Mouse (Mus musculus) megakaryocyte-erythroid progenitor cell, adult 5 weeks (primary cell): ENCODE measurements around the gene Commd9. TPM values are rescaled to one million over a fixed set of nuclear protein-coding genes. Genes with fewer than 3 reads are reported as not detected.

Experiments used
- polyA plus RNA-seq: library from polyadenylated mRNA; stranded (reverse); fragments of >175 nt; gene quantifications from 2 replicates; pipeline ENCODE4 v1.2.3, GENCODE M21; 2012

Commd9 gene
- 25.9 and 26.5 TPM in 2 replicates for polyA plus RNA-seq

DNA sequence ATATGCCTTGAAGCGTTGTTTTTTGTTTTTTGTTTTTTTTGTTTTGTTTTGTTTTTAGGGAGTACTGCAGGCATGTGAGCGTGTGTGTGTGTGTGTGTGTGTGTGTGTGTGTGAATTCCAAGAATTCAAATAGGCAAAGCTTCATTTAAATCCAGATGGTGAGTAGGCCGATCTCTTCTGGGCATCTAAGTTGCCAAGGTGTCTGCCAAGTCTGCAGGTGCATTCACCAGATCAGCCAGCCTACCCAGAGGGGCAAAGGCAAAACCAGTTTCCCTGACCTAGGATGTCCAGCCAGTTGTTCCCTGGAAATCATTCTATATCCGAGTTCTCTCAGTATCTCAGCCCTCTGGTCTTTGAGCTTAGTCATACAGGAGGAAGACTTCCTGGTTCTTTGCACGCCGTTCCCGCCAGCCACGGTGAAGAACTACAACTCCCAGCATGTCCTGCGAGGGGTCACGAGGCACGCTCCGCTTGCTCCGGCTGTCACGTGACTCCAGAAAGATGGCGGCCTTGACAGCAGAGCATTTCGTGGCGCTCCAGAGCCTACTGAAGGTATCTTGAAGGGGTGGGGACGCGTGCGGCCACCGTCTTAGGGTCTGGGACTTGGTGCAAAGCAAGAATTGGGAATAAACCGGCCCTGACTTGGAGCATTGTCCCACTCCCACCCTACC is at the start of gene Commd9:
Commd9 (plus strand) TSS at position 480 of the 671 bp plus-strand sequence.

DNA sequence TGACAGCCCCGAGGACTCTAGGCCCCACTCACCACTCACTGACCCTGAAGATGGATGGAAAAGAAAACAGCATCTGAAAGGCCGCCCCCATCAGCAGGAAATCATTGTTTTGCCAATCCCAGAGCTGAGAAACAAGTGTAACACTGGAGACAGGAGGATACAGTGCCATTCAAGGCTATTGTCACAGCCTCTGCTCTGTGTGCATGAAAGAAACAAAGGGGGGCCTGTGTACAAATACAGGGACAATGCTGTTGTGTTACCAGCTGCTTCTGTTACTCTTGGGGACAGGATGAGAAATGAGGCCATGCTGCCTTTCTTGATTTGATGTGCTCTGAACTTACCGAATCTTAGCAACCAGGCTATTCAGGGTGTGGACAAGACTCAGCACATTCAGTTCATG is 3.0 kb upstream of the Commd9 start, which contains the start of gene Prr5l:
Prr5l (minus strand) TSS at position 30 of the 400 bp plus-strand sequence.

Other genes starting within 250 kb of the Commd9 start
- 0.03 and 0.09 TPM in 2 replicates for gene Rag1, start 236.7 kb upstream of the Commd9 start, polyA plus RNA-seq
- gene B230118H07Rik, start 236.7 kb upstream of the Commd9 start, polyA plus RNA-seq: 2.8 and 2.9 TPM in 2 replicates
- gene Traf6, start 207.8 kb upstream of the Commd9 start, polyA plus RNA-seq: 3.1 and 3.2 TPM in 2 replicates
- 0.71 and 0.80 TPM in 2 replicates for gene Prr5l, start 3.2 kb upstream of the Commd9 start, polyA plus RNA-seq